Mouse (Mus musculus) macrophage (primary cell): ENCODE results near the gene Dars. TPM values are rescaled to one million over a fixed set of nuclear protein-coding genes. Genes with fewer than 3 reads are reported as not detected.
A peak's percentile ranks its signal among the peaks of the same experiment; 100 is the strongest.

Source experiments
- H3K27ac ChIP-seq: fragments of 350-480 bp; formaldehyde crosslinking; 2 replicates; pipeline ENCODE4 v1.9.0; 2021
- H3K36me3 ChIP-seq: fragments of 350-480 bp; formaldehyde crosslinking; 2 replicates; pipeline ENCODE4 v1.9.0; 2021; ENCODE audit errors: inconsistent target
- H3K4me3 ChIP-seq: fragments of 350-480 bp; formaldehyde crosslinking; 2 replicates; pipeline ENCODE4 v1.9.0; 2021; ENCODE audit errors: inconsistent target
- H3K79me2 ChIP-seq: fragments of 350-480 bp; formaldehyde crosslinking; 2 replicates; pipeline ENCODE4 v1.9.0; 2021; ENCODE audit errors: inconsistent target
- WGBS: methylation state at CpG from one replicate; pipeline ENCODE4 v1.1.7; 2026; ENCODE audit warnings: inconsistent platforms; ENCODE audit not compliant: missing documents; 5-methylcytosine and 5-hydroxymethylcytosine counted together
- polyA plus RNA-seq: library from polyadenylated mRNA; stranded (reverse); fragments of 250-400 nt; gene quantifications from 3 replicates; pipeline ENCODE4 v1.2.4, GENCODE M21; 2018; ENCODE audit warnings: inconsistent platforms

The Dars gene
- polyA plus RNA-seq, 1 experiment from 2014 or later, result 88.1 TPM

DNA sequence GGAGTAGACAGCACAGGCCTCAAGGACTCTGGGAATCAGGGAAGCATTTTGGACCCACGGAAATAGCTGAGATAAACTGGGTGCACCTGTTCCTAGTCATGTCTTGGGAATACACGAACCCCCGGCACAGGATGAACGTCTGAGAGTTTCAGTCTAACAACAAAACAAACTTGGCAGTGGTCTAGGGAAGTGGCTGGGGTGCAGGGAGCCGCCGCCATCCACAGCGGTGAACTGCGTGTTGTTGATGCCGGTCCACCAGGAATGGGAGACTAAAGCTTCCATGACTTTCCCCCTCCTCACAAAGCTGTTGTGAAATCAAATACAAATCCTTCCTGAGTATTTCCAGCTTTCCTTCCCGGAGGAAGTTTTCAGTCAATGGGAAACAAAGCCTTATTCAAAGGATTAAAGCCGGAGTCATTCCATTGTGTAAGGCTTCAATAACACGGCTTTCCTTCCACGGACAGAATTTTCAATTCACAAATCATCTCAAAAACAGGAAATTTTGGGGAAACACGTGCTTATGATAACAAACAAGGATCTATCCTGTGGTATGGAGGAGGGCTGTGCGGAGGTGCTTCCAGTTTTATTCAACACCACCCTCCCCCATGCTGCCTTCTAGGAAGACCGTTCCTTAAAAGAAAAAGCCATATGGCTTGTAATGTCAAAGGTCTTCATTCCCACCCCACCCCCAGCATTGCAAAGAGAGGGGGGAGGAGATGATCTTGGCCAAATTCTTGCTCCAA, 23.4 kb upstream of the Dars start:
- WGBS, result 82% methylated on average over 16 of the region's 16 CpGs
- Histone ChIP-seq H3K79me2 (no peaks in the 10 kb centered on the region), H3K4me3 (no peak overlapping the region), H3K36me3 (no peaks in the 10 kb centered on the region), H3K27ac (no peak overlapping the region)

DNA sequence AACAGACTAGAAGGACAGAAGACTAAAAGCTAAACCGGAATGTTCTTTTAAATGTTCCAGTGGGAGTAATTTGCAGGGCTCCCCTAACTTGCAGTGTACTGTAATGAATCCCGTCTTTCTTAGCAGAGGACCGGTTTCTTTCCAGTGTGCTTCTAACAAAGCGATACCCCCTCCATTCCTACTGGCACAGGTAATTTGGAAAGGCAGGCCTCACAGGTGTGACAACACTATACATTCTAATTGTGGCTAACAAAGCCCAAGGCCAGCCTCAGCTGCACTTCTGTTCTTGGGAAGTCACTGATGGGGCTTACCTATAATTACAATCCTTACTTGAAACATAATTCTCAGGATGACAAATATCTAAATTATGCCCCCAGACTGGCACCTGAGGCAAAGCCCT, 22.4 kb upstream of the Dars start:
- WGBS, result 98% methylated on average over 4 of the region's 4 CpGs

GRCm38 (mm10) chr1:128438526-128438925, 21.4 kb upstream of the Dars start:
- H3K36me3 ChIP-seq, result no peaks in the 10 kb centered on the region
- no peak overlapping the region for H3K27ac ChIP-seq
- H3K79me2 ChIP-seq, result no peaks in the 10 kb centered on the region
- H3K4me3 ChIP-seq, result no peak overlapping the region
- WGBS, result 55% methylated on average over 5 of the region's 5 CpGs

More for the DNA sequence above, 22.4 kb upstream of the Dars start:
- Histone ChIP-seq H3K79me2 (no peaks in the 10 kb centered on the region), H3K27ac (no peak overlapping the region), H3K36me3 (no peaks in the 10 kb centered on the region), H3K4me3 (no peak overlapping the region)

- Histone ChIP-seq H3K36me3 (no peaks in the 10 kb centered on the region), H3K27ac (no peak overlapping the region), H3K79me2 (no peaks in the 10 kb centered on the region), H3K4me3 (no peak overlapping the region)
- WGBS, result 75% methylated on average over 1 of the region's 1 CpGs
Measured at GRCm38 (mm10) chr1:128437276-128437675, 20.1 kb upstream of the Dars start.

GRCm38 (mm10) chr1:128436015-128436414, 18.8 kb upstream of the Dars start:
- H3K79me2 ChIP-seq, result no peaks in the 10 kb centered on the region
- no peak overlapping the region for H3K27ac ChIP-seq
- no peak overlapping the region for H3K4me3 ChIP-seq
- 14% methylated on average over 3 of the region's 3 CpGs for WGBS
- H3K36me3 ChIP-seq, result no peaks in the 10 kb centered on the region

DNA sequence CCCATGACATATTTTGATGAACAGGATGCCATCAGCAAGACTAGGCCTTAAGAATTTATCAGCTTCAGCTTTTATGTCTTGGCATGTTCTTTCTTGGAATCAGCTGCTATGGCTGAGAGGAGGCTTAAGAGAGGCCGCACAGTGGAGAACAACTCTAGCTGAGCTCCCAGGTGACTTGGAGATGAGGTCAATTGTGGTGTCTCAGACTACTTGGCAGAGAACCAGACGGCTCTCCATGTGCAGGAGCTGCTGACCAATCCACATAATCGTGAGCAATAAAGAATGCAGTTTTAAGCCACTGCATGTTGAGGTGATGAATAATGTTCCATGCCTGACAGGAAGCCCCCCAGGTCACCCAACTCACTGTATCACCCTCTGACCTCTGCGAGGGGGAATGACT, 18.4 kb upstream of the Dars start:
- Histone ChIP-seq H3K36me3 (no peaks in the 10 kb centered on the region), H3K27ac (no peak overlapping the region), H3K4me3 (no peak overlapping the region), H3K79me2 (no peaks in the 10 kb centered on the region)
- 36% methylated on average over 4 of the region's 4 CpGs for WGBS

GRCm38 (mm10) chr1:128424928-128425327, 7.8 kb upstream of the Dars start:
- WGBS, result 68% methylated on average over 3 of the region's 3 CpGs
- Histone ChIP-seq H3K27ac (no peak overlapping the region), H3K36me3 (no peaks in the 10 kb centered on the region), H3K4me3 (no peak overlapping the region), H3K79me2 (no peaks in the 10 kb centered on the region)

- no peaks in the 10 kb centered on the region; the same call in 1 of the 2 replicates for H3K36me3 ChIP-seq
- H3K27ac ChIP-seq, result no peak overlapping the region
- H3K79me2 ChIP-seq, result peaks cover 28% of the 10 kb centered on the region
- WGBS, result 75% methylated on average over 5 of the region's 5 CpGs
- H3K4me3 ChIP-seq, result no peak overlapping the region
Measured at GRCm38 (mm10) chr1:128417533-128417888, 343 bp upstream of the Dars start.

DNA sequence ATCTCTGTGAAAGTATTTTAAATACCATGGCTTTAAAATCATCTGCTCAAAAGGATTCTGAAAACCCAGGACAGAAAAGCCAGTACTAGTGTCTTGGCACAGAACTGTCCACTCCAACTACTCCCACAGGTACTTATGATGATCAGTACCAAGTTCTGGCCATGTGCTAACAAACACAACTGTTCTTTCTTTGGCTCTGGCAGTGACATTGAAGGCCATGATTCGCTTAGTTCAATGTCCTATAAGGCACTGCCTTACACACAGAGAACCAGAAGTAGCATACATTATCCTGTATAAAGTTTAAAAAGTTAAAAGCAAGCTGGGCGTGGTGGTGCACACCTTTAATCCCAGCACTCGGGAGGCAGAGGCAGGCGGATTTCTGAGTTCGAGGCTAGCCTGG, 6.0 kb downstream of the Dars start:
- Histone ChIP-seq H3K36me3 (peaks cover 5% of the 10 kb centered on the region; the same call in 1 of the 2 replicates), H3K79me2 (peaks cover 80% of the 10 kb centered on the region), H3K4me3 (no peak overlapping the region), H3K27ac (no peak overlapping the region)
- 96% methylated on average over 4 of the region's 5 CpGs for WGBS

GRCm38 (mm10) chr1:128406846-128407245, 10.3 kb downstream of the Dars start:
- Histone ChIP-seq H3K27ac (no peak overlapping the region), H3K36me3 (0 out of 2 replicates have a peak, but pooled peaks cover 10% of the 10 kb centered on the region), H3K79me2 (peaks cover 50% of the 10 kb centered on the region), H3K4me3 (no peak overlapping the region)
- WGBS, result 75% methylated on average over 1 of the region's 1 CpGs

DNA sequence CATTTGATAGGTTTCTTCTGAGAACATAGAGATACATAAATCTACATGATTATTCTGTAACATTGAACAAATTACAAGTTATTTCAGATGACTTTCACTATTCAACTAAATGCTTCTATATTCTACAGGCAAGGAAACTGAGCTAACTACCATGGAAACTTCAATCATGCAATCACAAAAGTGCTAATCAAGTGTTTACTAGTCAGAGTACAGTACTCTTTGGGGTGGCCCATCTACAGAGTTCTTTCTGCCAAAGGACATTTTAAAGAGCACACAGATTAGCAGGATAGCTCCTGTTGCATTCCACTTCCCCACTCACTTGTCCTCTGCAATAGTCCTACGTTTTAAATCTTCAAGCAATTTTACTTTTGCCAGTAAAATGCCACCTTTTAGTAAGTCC, 11.5 kb downstream of the Dars start:
- H3K36me3 ChIP-seq, result 0 out of 2 replicates have a peak, but pooled peaks cover 5% of the 10 kb centered on the region
- peaks cover 39% of the 10 kb centered on the region for H3K79me2 ChIP-seq
- H3K27ac ChIP-seq, result peak overlapping the region; percentile 48
- no peak overlapping the region for H3K4me3 ChIP-seq
- WGBS, result 90% methylated on average over 1 of the region's 1 CpGs

- Histone ChIP-seq H3K4me3 (no peak overlapping the region), H3K27ac (peak overlapping the region; percentile 48), H3K79me2 (peaks cover 32% of the 10 kb centered on the region), H3K36me3 (0 out of 2 replicates have a peak, but pooled peaks cover 5% of the 10 kb centered on the region)
- WGBS, result 96% methylated on average over 2 of the region's 2 CpGs
Measured at GRCm38 (mm10) chr1:128405041-128405481, 12.1 kb downstream of the Dars start.

- Histone ChIP-seq H3K79me2 (no peaks in the 10 kb centered on the region), H3K27ac (no peak overlapping the region), H3K4me3 (no peak overlapping the region), H3K36me3 (0 out of 2 replicates have a peak, but pooled peaks cover 5% of the 10 kb centered on the region)
- 85% methylated on average over 2 of the region's 2 CpGs for WGBS
Measured at GRCm38 (mm10) chr1:128400926-128401325, 16.2 kb downstream of the Dars start.

DNA sequence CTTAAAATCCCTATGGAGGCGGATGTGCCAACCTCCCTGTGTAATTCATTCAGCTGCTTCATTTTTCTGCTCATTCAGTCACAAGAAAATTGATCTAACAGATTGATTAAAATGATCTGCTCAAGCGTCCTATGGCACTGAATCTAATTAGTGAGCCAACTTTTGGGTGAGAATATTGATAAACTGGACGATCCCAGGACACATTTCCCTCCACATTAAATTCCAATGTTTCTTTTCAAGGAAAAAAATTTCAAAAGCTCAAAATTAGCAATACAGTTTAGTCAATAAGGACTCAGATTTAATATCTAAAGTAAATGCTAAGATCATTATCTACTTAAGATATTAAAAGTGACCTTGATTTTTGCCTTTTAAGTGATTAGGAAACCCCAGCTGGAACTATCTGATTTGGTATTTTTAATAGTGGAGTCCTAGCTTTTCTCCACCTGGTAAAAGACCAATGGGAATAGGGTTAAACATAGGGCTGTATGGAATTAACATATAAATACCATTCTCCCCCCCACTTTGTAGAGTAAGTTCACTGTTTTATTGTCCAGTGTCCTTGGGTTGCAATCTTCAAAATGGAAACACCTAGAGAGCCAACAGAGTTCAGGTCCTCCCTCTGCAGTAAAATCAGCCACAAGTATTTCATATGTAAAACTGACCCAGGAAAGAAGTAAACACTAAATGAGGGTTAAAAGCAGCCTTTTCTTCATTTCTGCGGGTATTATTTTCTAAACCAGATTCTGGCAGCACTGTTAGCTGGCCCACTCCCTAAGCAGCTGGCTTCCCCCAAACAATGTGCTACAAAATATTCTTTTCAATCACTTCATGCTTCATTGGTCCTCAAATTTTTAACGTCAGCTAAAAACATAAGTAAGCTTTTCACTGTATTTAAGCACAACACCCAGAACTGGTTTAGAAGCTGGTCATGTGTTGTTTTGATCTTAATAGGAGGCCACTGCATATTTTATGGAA, 16.9 kb downstream of the Dars start:
- Histone ChIP-seq H3K4me3 (no peak overlapping the region), H3K36me3 (0 out of 2 replicates have a peak, but pooled peaks cover 5% of the 10 kb centered on the region), H3K79me2 (no peaks in the 10 kb centered on the region), H3K27ac (0 out of 2 replicates have a peak overlapping the region, but pooled peaks have one; percentile 42)
- 97% methylated on average over 5 of the region's 5 CpGs for WGBS
